Mouse (Mus musculus) kidney, adult 8-10 months (tissue): Measurements from ENCODE around the gene Gorasp1.
A peak's percentile ranks its signal among the peaks of the same experiment; 100 is the strongest.

Source experiments
- DNase-seq, 2 experiments: peaks; one replicate each; pipeline ENCODE4 v3.0.0; 2022

Gene Gorasp1

DNA sequence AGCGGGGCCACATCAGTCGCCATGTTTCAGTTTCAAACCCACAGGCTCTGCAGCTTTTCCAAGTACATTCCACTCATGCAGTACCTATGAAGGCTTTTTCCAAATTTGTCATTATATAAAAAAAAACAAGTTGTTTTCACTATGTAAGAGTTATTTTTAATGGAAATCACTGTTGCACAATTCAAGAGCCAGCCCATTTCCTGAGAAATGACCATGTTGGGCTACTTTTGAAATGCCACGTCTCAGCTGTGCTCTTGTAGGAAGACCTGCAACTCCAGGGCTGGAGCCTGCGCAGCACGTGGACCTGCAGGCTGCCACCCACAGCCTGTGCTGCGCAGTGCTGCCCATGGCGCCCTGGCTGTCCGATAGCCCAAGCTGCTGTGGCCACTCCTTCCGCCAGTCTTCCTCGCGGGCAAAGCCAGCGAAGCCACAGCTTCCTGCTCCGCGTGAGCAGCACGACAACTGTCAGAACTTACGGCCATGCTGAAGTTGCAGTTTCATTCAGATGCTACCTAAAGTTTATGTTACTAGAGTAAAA lies 12.2 kb downstream of the Gorasp1 start:
- DNase-seq, result no peak

DNA sequence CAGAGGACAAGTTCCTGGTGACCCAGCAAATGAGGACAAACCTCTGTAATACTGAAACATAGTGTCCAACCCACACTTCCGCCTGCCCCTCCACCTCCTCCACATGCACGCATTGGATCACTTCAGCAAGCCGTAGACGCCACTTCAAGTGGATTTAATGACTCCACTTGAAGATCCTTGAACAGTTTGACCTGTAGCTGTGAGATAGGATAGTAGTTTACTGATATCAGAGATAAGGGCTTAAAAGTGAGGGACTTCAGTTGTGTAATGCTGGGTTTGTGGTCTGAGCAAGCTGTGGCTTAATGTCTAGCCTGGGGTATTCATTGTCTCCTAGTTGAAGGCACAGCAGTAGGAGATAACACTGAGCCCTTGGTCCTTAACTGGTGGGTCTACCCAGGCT lies 13.9 kb downstream of the Gorasp1 start:
- DNase-seq, result no peak

GRCm38 (mm10) chr9:119919858-119920257 lies 17.5 kb downstream of the Gorasp1 start:
- no peak for DNase-seq

- no peak for DNase-seq
These were observed 24.1 kb downstream of the Gorasp1 start for GRCm38 (mm10) chr9:119913087-119913838.

GRCm38 (mm10) chr9:119909931-119910330 lies 27.4 kb downstream of the Gorasp1 start:
- DNase-seq, result no peak

- DNase-seq, result no peak
These were observed 28.7 kb downstream of the Gorasp1 start for GRCm38 (mm10) chr9:119908708-119909107.

GRCm38 (mm10) chr9:119902410-119903151 lies 34.8 kb downstream of the Gorasp1 start:
- DNase-seq, result no peak

DNA sequence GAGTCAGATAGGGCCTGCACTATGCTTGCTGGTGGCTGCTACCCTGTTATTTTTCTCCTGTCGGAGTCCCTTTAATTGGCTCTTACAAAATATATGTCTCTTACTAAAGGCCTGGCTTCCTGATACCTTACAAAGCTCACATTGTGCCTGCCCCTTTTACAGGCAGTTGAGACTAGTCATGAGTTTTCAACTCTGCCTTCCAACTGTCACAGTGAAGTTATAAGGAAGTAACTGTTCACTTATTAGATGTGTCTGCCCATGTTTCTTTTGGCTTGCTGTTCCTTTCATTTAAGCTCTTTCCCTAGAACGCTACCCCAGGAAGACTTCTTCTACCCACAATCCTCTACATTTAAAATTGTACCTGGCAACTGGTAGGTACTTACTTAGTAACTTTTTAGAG lies 37.9 kb downstream of the Gorasp1 start:
- peak in 1 of 2 experiments; percentile 11 for DNase-seq

- DNase-seq, result peak; percentile 27 to 29
These were observed 42.2 kb downstream of the Gorasp1 start for GRCm38 (mm10) chr9:119895040-119895721.

GRCm38 (mm10) chr9:119894339-119895009 lies 42.9 kb downstream of the Gorasp1 start, which contains the start of gene Wdr48:
TSS of gene Wdr48 (plus strand) at chr9:119894878.
- peak; percentile 98 for DNase-seq

GRCm38 (mm10) chr9:119893881-119894280 lies 43.5 kb downstream of the Gorasp1 start:
- no peak for DNase-seq

DNA sequence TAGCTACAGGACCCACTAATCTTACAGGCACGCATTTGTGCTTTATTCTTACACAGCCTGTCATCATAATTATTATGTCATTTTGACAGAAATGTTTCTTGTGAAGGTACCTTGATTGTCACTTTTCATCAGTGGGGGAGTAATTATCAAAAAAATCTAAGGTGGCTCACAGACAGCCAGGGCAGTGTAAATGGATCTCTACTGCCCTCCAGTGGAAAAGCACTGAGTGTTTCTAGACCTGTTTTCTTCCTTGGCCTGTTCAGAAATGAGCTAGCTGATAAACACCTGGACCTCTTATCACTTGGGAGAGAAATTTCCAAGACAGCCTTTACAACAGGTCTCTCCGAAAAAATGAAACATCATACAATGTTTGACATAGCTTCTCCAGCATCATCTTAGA lies 46.7 kb downstream of the Gorasp1 start:
- peak; percentile 15 to 24 for DNase-seq

GRCm38 (mm10) chr9:119889446-119889845 lies 47.9 kb downstream of the Gorasp1 start:
- DNase-seq, result no peak

- DNase-seq, result no peak
These were observed 48.5 kb downstream of the Gorasp1 start for GRCm38 (mm10) chr9:119888843-119889246.

GRCm38 (mm10) chr9:119887144-119887901 lies 50.0 kb downstream of the Gorasp1 start:
- peak in 1 of 2 experiments; percentile 30 for DNase-seq
